Mouse (Mus musculus) hematopoietic multipotent progenitor cell, adult 10-12 weeks (in vitro differentiated cells): Measurements from ENCODE around the gene Ptprc. TPM values are rescaled to one million over a fixed set of nuclear protein-coding genes. Genes with fewer than 3 reads are reported as not detected.

Experiments
- polyA plus RNA-seq: library from polyadenylated mRNA; stranded (reverse); fragments of >175 nt; gene quantifications from 2 replicates; pipeline ENCODE4 v1.2.3, GENCODE M21; 2012; ENCODE audit warnings: low replicate concordance

Gene Ptprc
- polyA plus RNA-seq = 304 and 407 TPM in 2 replicates

DNA sequence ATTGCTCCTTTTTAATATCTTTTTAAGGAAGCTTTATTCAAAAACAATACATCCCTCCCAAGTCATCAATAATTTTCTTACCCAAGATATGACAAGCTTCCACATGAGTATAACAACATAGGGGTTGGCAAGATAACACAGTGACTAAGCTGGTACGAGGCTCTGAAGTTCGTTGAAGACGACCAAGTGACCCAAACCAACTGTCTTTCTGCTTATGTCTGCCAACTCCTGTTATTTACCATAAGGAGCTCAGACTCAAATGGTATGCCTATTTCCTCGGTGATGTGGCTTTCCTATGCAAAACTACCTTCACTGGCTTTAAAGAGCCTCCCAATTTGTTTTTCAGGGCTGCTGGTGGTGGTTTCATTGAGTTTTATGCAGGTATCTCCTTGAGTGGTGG lies at the start of gene Ptprc:
Gene Ptprc, minus strand, starts transcription at position 215 of the 400 bp plus-strand sequence.

Other genes starting within 250 kb of the Ptprc start
- gene Atp6v1g3, start 98.0 kb upstream of the Ptprc start, polyA plus RNA-seq = not detected in 2 replicates